Mouse (Mus musculus) cerebellum, adult 2 months (tissue): ENCODE results near the gene Lzts2.

ENCODE experiments used
- CTCF ChIP-seq: fragments of 200-500 bp; IDR thresholded peaks from 2 replicates; pipeline ENCODE4 v1.5.1; 2011; ENCODE audit warnings: low read depth, mild to moderate bottlenecking, control low read depth, low read length, moderate library complexity, borderline replicate concordance; ENCODE audit not compliant: insufficient read depth
- POLR2A ChIP-seq: fragments of 200-500 bp; IDR thresholded peaks from 2 replicates; pipeline ENCODE4 v1.6.1; 2011; ENCODE audit warnings: low read length, control low read depth, borderline replicate concordance; ENCODE audit not compliant: insufficient read depth

GRCm38 (mm10) chr19:45054892-45055690, 40.9 kb downstream of the Lzts2 start:
- TF ChIP-seq CTCF: no peak
- no peak for TF ChIP-seq POLR2A
